Mouse (Mus musculus) neural tube, embryonic 14.5 days (tissue): ENCODE results near the gene Cog5. TPM values are rescaled to one million over a fixed set of nuclear protein-coding genes. Genes with fewer than 3 reads are reported as not detected.

Experiments used
- ATAC-seq: fragments of 200-750 bp; cut with Nextera tagmentation; 2 replicates; pipeline ENCODE4 v1.8.0; 2017; ENCODE audit warnings: low read depth, mild to moderate bottlenecking, moderate TSS enrichment, moderate library complexity
- H3K27ac ChIP-seq: fragments of 300-500 bp; sonication (generic); 2 replicates; pipeline ENCODE4 v1.5.1; 2014; ENCODE audit warnings: low read depth, mild to moderate bottlenecking, control low read depth, low read length, moderate library complexity, mixed read lengths
- H3K27me3 ChIP-seq: fragments of 300-500 bp; sonication (generic); 2 replicates; pipeline ENCODE4 v1.6.1; 2014; ENCODE audit warnings: low read length; ENCODE audit not compliant: control insufficient read depth, insufficient read depth
- H3K36me3 ChIP-seq: fragments of 300-500 bp; sonication (generic); 2 replicates; pipeline ENCODE4 v1.6.1; 2014; ENCODE audit warnings: low read length, mixed read lengths; ENCODE audit not compliant: control insufficient read depth, insufficient read depth
- H3K4me1 ChIP-seq: fragments of 300-500 bp; sonication (generic); 2 replicates; pipeline ENCODE4 v1.6.1; 2014; ENCODE audit warnings: low read length; ENCODE audit not compliant: control insufficient read depth, insufficient read depth
- H3K4me2 ChIP-seq: fragments of 300-500 bp; sonication (generic); 2 replicates; pipeline ENCODE4 v1.6.1; 2014; ENCODE audit warnings: mild to moderate bottlenecking, low read depth, low read length, control low read depth
- H3K4me3 ChIP-seq: fragments of 300-500 bp; sonication (generic); 2 replicates; pipeline ENCODE4 v1.5.1; 2014; ENCODE audit warnings: low read depth, low read length, control low read depth, mixed read lengths
- H3K9ac ChIP-seq: fragments of 300-500 bp; sonication (generic); replicated peaks from 2 replicates; pipeline ENCODE4 v1.6.1; 2014; ENCODE audit warnings: low read depth, mild to moderate bottlenecking, control low read depth, low read length, mixed read lengths
- H3K9me3 ChIP-seq: fragments of 300-500 bp; sonication (generic); 2 replicates; pipeline ENCODE4 v1.6.1; 2016; ENCODE audit warnings: low read length; ENCODE audit not compliant: control insufficient read depth
- WGBS: fragments of 180-500 bp; shearing (Covaris S2); extraction: QIAGEN DNeasy Blood & Tissue Kit; methylation state at CpG from one replicate; pipeline ENCODE4 v1.1.7; 2014; 5-methylcytosine and 5-hydroxymethylcytosine counted together
- polyA plus RNA-seq: library from polyadenylated mRNA; unstranded; fragments of >200 nt; fragmentation: Nextera tagmentation; extraction: Ambion mirVana; gene quantifications from 2 replicates; pipeline ENCODE4 v1.2.1, GENCODE M21; 2014

Cog5 gene
- polyA plus RNA-seq, 1 experiment from 2014 or later: 40.1 TPM

GRCm38 (mm10) chr12:31900391-31900914, 245.8 kb downstream of the Cog5 start:
- Histone ChIP-seq H3K4me2 (no peak overlapping the region), H3K9ac (no peak overlapping the region), H3K27ac (no peak overlapping the region), H3K9me3 (no peaks in the 10 kb centered on the region), H3K4me3 (no peak overlapping the region), H3K4me1 (peaks cover 10% of the 10 kb centered on the region), H3K36me3 (no peaks in the 10 kb centered on the region), H3K27me3 (no peaks in the 10 kb centered on the region)
- no peak for ATAC-seq
- 83% methylated on average over 4 of the region's 4 CpGs for WGBS

- 44% methylated on average over 6 of the region's 6 CpGs for WGBS
- no peak overlapping the region for H3K4me3 ChIP-seq
- H3K4me1 ChIP-seq: peaks cover 10% of the 10 kb centered on the region
- no peaks in the 10 kb centered on the region for H3K27me3 ChIP-seq
- no peaks in the 10 kb centered on the region for H3K36me3 ChIP-seq
- H3K9me3 ChIP-seq: no peaks in the 10 kb centered on the region
- H3K27ac ChIP-seq: peak overlapping the region; percentile 77
- H3K4me2 ChIP-seq: no peak overlapping the region
- peak; percentile 91 for ATAC-seq
- H3K9ac ChIP-seq: no peak overlapping the region
Measured at GRCm38 (mm10) chr12:31905696-31906551, 251.3 kb downstream of the Cog5 start.

- Histone ChIP-seq H3K4me2 (no peak overlapping the region), H3K36me3 (no peaks in the 10 kb centered on the region), H3K27ac (no peak overlapping the region), H3K27me3 (no peaks in the 10 kb centered on the region), H3K9ac (no peak overlapping the region), H3K4me1 (peaks cover 10% of the 10 kb centered on the region), H3K4me3 (no peak overlapping the region), H3K9me3 (no peaks in the 10 kb centered on the region)
- 94% methylated on average over 2 of the region's 2 CpGs for WGBS
- no peak for ATAC-seq
Measured at GRCm38 (mm10) chr12:31907436-31907835, 252.8 kb downstream of the Cog5 start.

- Histone ChIP-seq H3K4me2 (no peak overlapping the region), H3K27ac (no peak overlapping the region), H3K9ac (no peak overlapping the region), H3K27me3 (no peaks in the 10 kb centered on the region), H3K4me1 (no peaks in the 10 kb centered on the region), H3K4me3 (no peak overlapping the region), H3K36me3 (no peaks in the 10 kb centered on the region), H3K9me3 (no peaks in the 10 kb centered on the region)
- no peak for ATAC-seq
- 87% methylated on average over 6 of the region's 6 CpGs for WGBS
Measured at GRCm38 (mm10) chr12:31912966-31913551, 258.4 kb downstream of the Cog5 start.

GRCm38 (mm10) chr12:31913614-31914013, 258.9 kb downstream of the Cog5 start:
- H3K27ac ChIP-seq: no peak overlapping the region
- H3K4me2 ChIP-seq: no peak overlapping the region
- H3K9me3 ChIP-seq: no peaks in the 10 kb centered on the region
- H3K4me3 ChIP-seq: no peak overlapping the region
- H3K4me1 ChIP-seq: no peaks in the 10 kb centered on the region
- no peaks in the 10 kb centered on the region for H3K36me3 ChIP-seq
- ATAC-seq: no peak
- WGBS: 86% methylated on average over 4 of the region's 4 CpGs
- no peaks in the 10 kb centered on the region for H3K27me3 ChIP-seq
- no peak overlapping the region for H3K9ac ChIP-seq

- no peaks in the 10 kb centered on the region for H3K36me3 ChIP-seq
- H3K9me3 ChIP-seq: no peaks in the 10 kb centered on the region
- no peak overlapping the region for H3K4me2 ChIP-seq
- 97% methylated on average over 5 of the region's 5 CpGs for WGBS
- H3K4me3 ChIP-seq: no peak overlapping the region
- no peak for ATAC-seq
- no peaks in the 10 kb centered on the region for H3K27me3 ChIP-seq
- H3K9ac ChIP-seq: no peak overlapping the region
- H3K4me1 ChIP-seq: no peaks in the 10 kb centered on the region
- no peak overlapping the region for H3K27ac ChIP-seq
Measured at GRCm38 (mm10) chr12:31916691-31917090, 262.0 kb downstream of the Cog5 start.

- Histone ChIP-seq H3K4me3 (no peak overlapping the region), H3K9me3 (no peaks in the 10 kb centered on the region), H3K4me2 (no peak overlapping the region), H3K27me3 (no peaks in the 10 kb centered on the region), H3K4me1 (no peaks in the 10 kb centered on the region), H3K27ac (no peak overlapping the region), H3K9ac (no peak overlapping the region), H3K36me3 (no peaks in the 10 kb centered on the region)
- no peak for ATAC-seq
- 87% methylated on average over 5 of the region's 5 CpGs for WGBS
Measured at GRCm38 (mm10) chr12:31917245-31917644, 262.6 kb downstream of the Cog5 start.

GRCm38 (mm10) chr12:31920464-31921405, 266.1 kb downstream of the Cog5 start:
- H3K27ac ChIP-seq: no peak overlapping the region
- ATAC-seq: no peak
- H3K9ac ChIP-seq: no peak overlapping the region
- no peaks in the 10 kb centered on the region for H3K9me3 ChIP-seq
- no peaks in the 10 kb centered on the region for H3K4me1 ChIP-seq
- H3K27me3 ChIP-seq: no peaks in the 10 kb centered on the region
- no peak overlapping the region for H3K4me3 ChIP-seq
- no peak overlapping the region for H3K4me2 ChIP-seq
- WGBS: 83% methylated on average over 18 of the region's 18 CpGs
- peaks cover 14% of the 10 kb centered on the region for H3K36me3 ChIP-seq
